Mouse (Mus musculus) layer of hippocampus, postnatal 10 days (tissue): ENCODE results near the gene Tiam2. TPM values are rescaled to one million over a fixed set of nuclear protein-coding genes. Genes with fewer than 3 reads are reported as not detected.

ENCODE experiments used
- DNase-seq, 2 experiments: peaks; one replicate each; pipeline ENCODE4 v3.0.0; 2021; ENCODE audit warnings: low spot score in 2 of 2
- total RNA-seq, 2 experiments: library from RNA; stranded (reverse); gene quantifications; 2 replicates each; pipeline ENCODE4 v1.2.3; 2021

Gene Tiam2
- total RNA-seq, 2 experiments from 2014 or later, result 24.2 to 29.0 TPM

DNA sequence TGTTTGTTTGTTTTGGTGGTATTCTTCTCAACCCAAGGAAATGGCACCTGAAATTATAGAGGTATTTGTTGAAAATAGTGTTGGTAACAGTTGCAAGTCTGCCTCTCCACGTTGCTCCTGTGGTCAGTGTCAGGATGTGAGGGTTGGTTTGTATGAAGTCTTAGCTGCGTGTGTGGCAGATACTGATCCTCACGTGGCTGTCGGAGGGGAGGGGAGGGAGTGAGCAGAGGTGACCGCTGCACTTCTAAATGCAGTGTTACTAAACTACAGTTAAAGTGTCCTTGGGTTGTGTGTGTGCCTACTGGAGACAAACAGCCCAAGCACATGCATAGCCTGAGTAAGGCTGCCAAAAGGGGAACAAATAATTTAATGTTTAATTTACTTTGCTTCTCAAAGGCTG, 164.7 kb downstream of the Tiam2 start:
- no peak for DNase-seq

DNA sequence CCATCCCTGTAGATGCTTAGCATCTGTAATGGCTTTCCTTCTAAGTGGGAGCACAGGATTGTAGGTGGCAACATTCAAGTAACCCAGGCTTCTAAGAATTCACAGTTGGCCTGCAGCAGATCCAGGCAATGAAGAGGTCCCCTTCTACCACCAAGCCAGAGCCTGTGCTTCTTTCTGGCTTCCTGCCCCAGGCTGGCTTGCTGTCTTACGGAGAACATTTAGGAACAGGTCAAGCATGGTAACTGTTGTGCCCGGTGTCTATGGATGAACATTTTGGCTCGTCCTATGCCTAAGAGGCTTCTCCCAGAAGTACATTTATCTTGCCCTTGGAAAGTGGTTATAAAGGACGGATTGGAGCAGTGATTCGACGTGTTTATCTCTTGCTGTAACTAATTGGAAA, 165.3 kb downstream of the Tiam2 start:
- no peak for DNase-seq

DNA sequence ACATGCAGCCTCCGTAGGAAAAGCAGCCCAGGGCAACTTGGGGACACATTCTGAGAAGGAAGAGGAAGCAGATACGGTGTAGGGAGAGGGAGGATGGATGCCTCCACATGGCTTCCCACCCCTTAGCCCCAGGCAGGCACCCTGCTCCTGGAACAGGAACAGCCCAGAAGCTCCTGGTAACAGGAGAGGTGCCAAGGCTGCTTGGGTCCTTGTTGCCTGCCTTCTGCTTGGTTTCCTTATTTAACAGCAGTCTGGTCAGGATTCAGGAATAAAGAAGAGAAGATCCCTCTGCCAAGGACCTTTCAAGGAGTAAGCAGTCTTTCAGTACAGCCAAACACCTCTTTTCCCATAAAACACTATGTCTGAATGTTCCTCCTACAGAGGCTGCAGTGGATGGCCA, 169.2 kb downstream of the Tiam2 start:
- DNase-seq, result no peak

DNA sequence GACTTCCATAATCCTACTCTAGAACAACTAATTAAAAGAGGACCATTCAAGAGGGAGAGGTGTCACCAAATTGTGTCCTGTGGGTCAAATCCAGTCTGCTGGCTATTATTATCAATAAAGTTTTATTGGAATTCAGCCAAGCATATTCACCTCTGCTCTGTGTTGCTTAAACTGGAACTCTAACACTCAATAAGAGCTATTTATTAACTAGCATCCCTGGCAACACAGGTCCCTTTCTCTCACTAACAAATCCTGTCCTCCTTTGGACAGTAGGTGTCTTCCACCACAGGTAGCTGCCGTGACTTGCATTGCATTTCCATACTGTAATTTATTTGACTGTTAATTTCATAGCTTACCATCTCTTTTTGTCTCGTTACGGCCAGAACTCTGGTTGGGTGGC, 169.7 kb downstream of the Tiam2 start:
- no peak for DNase-seq

DNA sequence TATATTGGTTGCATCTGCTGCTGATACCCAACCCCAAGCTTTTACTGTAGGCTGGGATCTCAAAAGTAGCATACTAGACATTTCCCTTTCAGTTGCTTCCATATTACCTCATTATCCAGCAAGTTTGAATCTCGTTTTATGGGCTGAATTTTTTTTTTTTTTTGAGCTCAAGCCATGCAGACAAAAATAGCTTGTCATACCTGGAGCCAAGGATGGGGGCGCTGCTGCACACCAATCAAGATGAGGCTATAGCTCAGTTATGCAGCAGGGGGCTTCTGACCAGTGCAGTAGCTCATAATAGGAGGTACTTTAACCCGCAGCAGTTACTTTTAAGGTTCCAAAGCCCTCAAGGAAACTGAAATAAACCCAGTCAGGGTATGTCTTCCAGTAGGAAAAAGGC, 171.7 kb downstream of the Tiam2 start:
- peak; percentile 63 to 65 for DNase-seq

DNA sequence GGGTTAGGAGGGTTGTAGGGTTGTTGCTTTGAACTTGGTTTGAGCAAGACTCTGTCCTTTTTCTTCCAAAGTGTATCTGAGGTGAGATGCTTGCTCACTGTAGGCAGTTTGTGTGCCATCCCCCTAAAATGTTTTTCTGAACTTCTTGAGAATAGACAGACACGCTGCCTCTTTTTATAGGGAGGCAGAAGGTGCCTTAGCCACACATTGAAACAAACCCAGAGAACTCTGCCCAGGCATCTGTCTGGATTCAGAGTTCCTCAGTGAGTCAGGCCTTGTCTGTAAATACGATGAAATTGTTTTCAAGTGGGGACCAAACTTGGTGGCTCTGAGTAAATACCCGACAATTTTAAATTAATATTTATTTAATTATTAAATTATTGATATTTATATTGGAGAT, 172.2 kb downstream of the Tiam2 start:
- no peak for DNase-seq

DNA sequence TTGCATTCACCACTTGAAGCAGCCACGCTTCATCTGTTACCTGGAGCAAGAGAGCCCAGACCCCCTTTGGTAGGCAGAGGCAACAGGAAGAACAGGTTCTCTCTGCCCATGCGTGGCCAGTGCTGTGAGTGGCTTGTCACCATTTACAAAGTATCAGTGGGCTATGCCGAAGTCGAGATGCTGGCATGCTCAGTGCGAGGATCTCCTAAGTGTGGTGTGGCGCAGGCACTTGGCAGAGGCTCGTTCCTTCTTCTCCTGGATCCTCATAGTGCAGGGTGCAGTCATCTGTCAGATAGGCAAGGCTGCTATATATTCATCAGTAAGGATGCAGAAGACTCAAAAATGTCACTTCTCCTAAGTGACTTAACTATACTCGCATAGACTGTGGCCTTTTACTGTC, 173.1 kb downstream of the Tiam2 start:
- DNase-seq, result no peak

DNA sequence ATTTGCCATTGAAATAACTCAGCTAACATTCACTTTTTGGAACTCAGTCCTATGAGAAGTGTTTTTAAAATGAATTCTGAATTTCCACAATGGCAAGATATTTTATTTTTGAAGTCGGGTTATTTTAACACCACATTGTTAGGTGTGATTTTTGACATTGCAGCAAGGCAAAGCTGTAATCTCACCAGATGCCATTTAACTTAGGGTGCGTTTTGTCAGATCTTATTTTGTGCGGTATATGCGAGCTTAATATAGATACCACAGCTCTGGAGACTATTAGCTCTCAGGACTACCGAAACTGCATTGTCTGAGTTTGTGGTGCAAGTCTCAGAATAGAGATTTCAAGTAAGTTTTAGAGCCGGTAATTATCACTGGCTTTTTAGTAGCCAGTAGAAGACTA, 173.7 kb downstream of the Tiam2 start:
- DNase-seq, result no peak

DNA sequence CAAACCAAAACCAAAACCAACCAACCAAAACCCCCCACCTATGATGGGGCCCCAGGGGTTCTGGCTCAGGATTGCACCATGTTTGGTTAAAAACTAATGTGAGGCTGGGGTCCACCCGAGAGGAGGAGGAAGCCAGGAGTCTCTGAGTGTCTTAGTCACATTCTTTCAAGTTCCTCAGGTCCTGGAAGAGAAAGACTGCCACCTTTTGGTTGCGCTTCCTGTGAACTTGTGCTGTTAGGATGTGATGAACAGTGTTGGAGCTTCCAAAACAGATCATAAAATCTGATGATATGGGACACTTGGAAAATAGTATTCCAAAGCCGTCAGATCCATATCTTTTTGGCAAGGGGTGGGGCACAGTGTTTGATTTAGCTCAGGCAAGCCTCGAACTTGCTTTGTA, 174.6 kb downstream of the Tiam2 start:
- DNase-seq, result no peak

DNA sequence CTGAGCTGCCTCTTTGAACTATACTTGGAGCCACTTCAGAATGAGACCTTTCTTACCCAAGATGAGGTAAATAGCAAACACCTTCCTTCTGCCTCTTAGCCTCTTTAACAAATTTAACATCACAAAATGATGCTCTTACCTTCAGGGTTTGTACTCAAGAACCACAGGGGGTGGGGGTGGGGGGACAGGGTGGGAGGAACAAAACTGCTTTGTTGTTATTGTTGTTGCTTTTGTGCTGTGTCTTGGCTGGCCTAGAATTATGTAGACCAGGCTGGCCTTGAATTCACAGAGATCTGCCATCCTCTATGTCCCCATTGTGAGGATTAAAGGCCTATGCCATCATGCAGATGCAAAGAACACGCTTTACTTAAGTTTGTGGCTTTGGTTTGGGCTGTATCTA, 179.3 kb downstream of the Tiam2 start:
- no peak for DNase-seq

DNA sequence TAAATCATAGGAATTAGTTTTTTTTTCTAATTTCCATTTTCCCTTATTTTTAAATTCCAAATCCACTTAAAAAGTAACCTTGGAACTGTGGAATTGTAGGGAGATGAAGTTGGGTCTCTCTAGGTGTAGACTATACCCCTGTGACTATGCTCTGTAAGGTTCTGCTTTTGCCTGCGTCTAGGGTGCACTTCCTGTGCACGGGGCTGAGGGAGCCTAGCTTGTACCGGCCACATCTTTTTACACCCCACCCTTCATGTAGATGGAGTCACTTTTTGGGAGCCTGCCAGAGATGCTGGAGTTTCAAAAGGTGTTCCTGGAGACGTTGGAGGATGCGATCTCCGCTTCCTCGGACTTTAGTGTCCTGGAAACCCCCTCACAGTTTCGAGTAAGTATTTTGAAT, 180.1 kb downstream of the Tiam2 start:
- DNase-seq, result no peak

DNA sequence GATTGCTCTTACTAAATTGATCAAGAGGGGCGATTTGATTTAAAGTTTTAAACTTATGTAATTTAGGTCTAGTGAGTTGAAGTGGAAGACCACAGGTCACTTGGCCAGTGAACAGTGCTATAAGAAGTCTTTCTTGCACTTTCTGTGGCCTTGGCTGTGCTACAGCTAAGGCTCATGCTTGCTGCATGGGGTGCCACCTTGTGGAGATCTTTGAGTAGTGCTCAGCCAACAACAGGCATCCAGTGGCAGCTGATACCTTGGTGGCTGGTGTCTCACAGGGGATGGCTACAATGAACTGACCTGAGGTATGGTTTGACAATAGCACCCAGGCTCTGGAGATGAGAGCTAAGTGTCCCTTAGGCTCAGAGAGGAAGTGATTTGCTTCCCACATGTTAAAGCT, 183.5 kb downstream of the Tiam2 start:
- peak; percentile 65 to 75 for DNase-seq

DNA sequence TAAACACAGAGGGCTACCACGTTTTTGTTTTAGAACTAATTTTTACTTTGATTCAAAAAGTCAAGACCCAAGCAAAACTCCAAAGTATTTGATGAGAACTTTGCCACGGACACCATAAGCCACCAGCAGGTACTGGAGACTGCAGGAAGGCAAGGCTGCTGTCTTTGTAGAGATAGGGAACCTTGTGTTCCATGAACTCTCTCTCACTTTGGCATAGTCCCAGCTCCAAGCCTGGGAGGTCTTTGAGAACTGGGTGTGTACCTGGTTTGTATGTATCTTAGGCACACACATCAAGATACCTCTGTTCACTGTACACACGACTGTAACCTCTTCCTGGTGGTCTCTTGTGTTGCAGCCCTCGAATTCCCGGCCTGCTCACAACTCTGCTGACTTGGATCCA, 187.9 kb downstream of the Tiam2 start:
- DNase-seq, result no peak

DNA sequence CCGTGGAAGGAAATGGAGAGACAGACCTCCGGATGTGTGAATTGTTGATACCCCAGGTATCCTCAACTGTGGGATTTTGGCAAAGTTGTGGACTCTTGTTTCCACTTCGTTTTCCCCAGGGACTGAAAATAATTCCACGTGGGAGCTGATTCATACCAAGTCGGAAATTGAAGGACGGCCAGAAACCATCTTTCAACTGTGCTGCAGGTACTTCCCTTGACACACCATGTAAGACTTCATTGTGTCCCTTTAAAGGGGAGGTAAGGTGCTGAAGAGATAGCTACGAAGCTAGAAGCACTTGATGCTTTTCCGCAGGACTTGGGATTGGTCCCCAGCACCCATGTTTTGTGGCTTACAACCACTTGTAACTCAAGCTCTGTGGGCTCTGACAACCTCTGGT, 189.5 kb downstream of the Tiam2 start:
- no peak for DNase-seq

DNA sequence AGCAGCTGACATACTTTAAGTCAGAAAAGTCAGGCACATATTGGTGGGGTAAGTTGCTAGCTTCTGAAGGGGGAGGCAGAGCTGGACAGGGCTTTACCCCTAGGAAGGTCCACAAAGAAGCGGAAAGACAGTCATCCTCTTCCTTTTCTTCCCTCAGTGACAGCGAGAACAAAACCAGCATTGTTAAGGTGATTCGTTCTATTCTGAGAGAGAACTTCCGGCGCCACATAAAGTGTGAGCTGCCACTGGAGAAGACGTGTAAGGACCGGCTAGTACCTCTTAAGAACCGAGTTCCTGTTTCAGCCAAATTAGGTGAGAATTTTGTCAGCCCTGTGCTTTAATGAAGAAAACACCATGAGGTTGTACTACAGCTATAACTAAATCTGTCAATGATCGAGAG, 190.0 kb downstream of the Tiam2 start:
- no peak for DNase-seq

DNA sequence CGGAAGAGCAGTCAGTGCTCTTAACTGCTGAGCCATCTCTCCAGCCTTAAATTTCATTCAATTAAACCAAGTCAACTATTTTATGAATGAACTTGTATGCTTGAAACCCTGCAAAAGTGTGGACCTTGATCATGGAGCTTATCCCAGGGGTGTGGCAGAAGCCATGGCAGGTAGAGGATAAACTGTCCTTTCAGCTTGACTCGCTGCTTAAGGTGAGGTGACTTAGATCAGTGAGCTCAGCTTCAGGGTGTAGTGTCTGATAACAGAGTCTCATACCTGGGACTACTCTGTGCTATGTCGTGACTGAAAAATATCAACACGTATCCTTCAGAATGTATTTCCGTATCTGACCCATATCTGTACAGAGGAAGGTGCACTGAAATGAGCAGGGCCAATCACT, 194.0 kb downstream of the Tiam2 start:
- no peak for DNase-seq

DNA sequence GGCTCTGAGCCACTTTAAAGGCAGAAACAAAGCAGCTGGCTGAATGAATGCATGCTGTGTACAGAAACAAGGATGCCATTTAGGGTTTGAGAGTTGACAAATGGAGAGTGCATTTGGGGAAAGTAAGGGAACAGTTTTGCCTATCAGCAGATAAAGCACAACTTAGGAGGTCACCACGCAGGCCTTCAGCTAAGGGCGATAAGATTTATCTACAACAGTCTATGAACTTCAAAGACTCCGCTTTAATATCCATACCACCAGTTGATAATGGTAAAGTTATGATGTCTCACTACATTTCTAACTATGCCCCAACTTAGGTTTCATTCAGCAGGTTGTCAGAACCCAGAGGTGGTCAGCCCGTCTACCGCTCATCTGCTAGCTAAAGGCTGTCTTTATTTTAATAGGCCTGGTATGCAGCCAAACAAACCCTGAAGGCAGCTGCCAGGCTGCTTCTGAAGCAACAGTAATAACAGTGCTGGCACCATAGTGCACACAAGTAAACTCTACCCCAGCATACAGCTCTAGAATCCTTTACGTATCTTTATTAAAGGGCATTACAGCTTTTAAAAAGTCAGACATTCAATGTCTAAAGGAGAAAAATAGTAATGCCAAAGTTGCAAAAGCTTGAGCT, 201.6 kb downstream of the Tiam2 start:
- no peak for DNase-seq

DNA sequence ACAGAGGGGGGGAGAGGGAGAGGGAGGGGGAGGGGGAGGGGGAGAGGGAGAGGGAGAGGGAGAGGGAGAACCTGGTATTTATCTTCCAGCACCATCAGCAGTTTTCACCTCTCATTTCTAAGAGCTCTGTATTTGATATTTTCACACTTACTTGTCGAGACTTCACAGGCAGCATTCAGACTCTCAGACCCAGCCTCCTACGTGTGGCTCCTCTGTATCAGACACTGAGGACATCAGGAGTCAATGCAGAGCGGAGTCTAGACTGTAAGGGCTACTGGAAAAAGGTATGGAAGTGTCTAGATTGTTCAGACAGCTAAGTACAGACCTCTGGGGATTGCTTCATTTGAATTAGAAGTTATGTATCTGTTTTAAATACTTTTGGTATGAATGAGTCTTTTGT, 203.2 kb downstream of the Tiam2 start:
- no peak for DNase-seq

DNA sequence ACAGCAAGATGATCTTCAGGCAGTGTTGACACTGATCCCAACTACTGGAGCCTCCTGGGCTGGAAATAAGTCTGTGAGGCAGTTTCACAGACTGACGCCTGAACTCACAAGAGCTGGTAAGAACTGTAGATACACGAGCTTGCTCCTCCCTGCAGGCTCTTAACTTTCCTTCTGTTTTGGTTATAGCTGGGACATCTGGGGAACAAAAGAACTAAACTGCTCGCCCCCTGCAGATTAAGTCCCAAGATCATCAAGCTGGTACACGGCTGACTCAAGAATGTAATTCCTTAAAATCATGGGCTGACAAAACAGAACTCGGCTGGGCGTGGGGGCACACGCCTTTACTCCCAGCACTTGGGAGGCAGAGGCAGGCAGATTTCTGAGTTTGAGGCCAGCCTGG, 204.2 kb downstream of the Tiam2 start:
- DNase-seq, result no peak

DNA sequence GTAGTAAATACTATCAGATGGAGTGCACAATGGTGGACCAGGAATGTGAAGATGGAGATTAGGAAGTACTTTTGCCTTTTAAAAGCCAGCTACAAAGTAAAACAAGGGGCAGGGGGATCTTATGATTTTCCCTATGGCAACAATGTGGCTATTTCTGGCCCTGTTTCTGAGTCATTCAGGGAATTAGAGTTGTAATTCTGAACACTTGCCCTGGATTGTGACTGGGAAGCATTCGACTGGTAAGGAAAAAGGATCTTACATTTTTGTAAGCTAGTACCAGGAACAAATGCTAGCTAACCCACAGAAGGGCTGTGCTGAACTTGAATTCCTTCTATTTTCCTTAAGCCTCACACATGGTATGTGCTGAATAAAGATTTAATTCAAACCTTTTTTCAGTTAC, 205.3 kb downstream of the Tiam2 start:
- no peak for DNase-seq

DNA sequence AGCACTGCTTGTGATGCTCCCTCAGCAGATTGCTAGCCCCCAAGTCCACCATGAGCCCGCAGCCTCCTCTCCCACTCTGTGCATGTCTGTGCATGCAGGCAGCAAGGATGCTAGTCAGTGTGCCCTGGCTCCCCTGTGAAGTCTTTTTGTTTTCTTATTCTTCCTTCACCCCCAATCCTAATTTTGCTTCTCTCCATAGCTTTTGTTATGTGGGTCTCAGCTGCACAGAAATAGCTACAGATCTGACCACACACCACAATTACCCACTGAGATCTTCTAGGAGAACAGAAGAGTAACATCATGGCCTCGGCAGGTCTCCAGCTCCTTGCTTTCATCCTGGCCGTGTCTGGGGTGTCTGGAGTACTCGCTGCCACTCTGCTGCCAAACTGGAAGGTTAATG, 205.9 kb downstream of the Tiam2 start, which contains the start of gene Cldn20:
Gene Cldn20, plus strand, starts transcription at position 301 of the 400 bp plus-strand sequence.
- DNase-seq, result no peak

DNA sequence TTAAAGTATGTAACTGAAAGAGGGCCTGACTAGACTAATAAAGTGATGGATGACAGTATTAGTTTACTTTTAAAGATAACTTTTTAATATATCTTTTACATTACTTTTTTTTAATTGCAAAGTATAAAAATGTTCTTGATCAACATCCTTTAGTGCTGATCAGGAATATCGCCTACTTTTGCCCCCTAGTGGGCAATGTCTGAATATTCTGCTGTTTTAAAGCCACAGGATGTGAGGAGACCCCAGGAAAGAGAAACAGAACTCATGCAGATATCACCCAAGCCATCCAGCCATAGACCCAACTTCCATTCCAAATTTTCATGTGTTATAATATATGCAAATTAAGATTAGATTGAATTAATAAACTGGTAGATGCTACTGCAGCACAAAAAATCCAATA, 207.1 kb downstream of the Tiam2 start:
- peak; percentile 30 to 47 for DNase-seq

DNA sequence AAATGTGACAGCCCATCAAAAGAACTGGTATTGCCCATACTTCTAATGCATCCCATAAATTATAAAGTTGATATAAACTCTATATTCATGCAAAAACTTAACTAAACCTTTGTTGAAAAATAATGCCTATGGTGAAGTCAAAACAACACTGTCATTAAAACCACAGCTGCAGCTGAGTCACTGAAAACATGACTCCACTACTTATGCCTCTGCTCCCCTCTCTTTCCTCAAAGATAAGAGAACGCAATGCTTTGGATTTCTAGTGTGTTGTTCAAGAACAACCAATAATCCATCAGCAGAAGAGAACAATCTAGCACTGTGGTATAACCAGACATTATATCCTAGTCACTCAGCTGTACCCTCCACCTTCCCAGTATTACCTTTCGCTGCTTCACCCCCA, 213.9 kb downstream of the Tiam2 start:
- no peak for DNase-seq

DNA sequence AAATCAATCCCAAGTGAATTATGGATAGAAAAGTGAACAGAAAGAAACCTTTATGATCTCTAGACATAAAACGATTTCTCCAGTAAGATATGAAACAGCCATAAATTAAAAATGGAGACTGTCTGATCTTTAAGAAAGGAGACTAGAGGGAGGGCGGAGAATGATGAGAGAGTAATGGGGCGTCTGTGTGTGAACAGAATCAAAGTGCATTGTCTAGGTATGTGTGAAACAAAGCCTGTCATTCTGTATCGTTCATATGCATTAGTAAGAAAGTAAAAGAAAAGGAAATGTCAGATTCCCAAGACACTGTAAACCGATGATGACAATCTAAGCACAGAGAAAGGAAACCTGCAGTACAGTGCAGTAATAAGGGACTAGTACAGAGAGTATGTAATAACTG, 214.7 kb downstream of the Tiam2 start:
- DNase-seq, result no peak
